Comparison of ENCODE assay signal across 8 mouse cellular contexts in the genomic region with DNA sequence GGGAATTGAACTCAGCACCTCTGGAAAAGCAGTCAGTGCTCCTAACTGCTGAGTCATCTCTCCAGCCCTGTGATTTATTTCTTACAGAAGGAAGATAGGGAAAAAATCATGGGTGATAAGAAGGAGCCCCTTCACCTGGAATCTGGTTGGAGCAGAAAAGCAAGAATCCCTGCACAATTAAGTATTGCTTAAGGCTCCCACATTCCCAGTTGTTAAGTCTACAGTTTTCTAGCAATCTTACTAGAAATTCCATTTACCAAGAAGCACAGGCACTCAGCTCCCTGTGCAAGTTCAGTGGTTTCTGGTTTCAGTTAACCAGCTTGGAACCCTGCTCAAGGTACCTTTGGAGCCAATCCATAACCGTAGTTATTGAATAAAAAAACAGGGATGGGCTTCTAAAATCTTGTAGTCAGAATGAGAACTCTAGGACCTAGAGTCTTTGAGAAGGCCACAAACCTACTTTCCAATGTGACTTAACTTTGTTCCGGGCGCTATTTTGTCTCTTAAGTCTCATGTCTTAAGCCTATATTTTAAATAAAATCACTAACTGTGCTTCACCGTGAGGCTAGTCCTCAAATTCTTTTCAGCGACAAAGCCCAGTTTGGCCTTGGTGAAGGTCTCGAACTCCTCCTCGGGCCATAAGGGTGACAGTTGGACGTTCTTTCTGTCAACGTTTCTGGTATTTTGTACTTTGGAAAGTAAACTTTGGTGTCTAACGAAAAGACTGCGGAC. TPM values are rescaled to one million over a fixed set of nuclear protein-coding genes. Genes with fewer than 3 reads are reported as not detected.
DNase-seq lines count a peak whose midpoint lies in the region; ATAC-seq lines count a peak whose summit lies in the region.

No protein-coding gene starts in this region.

- intact Hi-C loops in heart, postnatal 10 days (cut with DNase I) = loop anchor here (5.0 kb wide), 1 partner anchor 60 kb away; no protein-coding TSS in a partner anchor

- H3K9ac ChIP-seq in heart, embryonic 16.5 days (ENCODE audit: low read length) = peak overlapping the region; percentile 63
- peak overlapping the region; percentile 2; the same call in 1 of the 2 replicates for H3K9ac ChIP-seq in hindbrain, embryonic 16.5 days (ENCODE audit: low read depth, low read length)
- H3K9ac ChIP-seq in midbrain, embryonic 12.5 days (replicated peaks) = no peak overlapping the region

- peaks cover 13% of the 10 kb centered on the region for H3K4me1 ChIP-seq in heart, embryonic 16.5 days (ENCODE audit: control insufficient read depth, insufficient read depth, low read length)
- peaks cover 12% of the 10 kb centered on the region for H3K4me1 ChIP-seq in hindbrain, embryonic 16.5 days (ENCODE audit: control insufficient read depth, insufficient read depth, low read depth, low read length)
- peaks cover 16% of the 10 kb centered on the region for H3K4me1 ChIP-seq in midbrain, embryonic 12.5 days

- no peaks in the 10 kb centered on the region for H3K9me3 ChIP-seq in heart, embryonic 16.5 days (replicated peaks; ENCODE audit: control insufficient read depth, low read length)
- H3K9me3 ChIP-seq in hindbrain, embryonic 16.5 days (ENCODE audit: control insufficient read depth, low read length) = no peaks in the 10 kb centered on the region
- no peaks in the 10 kb centered on the region for H3K9me3 ChIP-seq in midbrain, embryonic 12.5 days

- H3K27ac ChIP-seq in heart, embryonic 16.5 days (ENCODE audit: low read length) = peak overlapping the region; percentile 81
- no peak overlapping the region; the same call in 1 of the 2 replicates for H3K27ac ChIP-seq in hindbrain, embryonic 16.5 days (ENCODE audit: low read depth, low read length)
- H3K27ac ChIP-seq in midbrain, embryonic 12.5 days (replicated peaks) = no peak overlapping the region

- ATAC-seq in heart, embryonic 16.5 days (replicated peaks; ENCODE audit: extremely low read depth, insufficient read depth, low FRiP score) = no peak
- no peak for ATAC-seq in hindbrain, embryonic 16.5 days
- no peak for ATAC-seq in midbrain, embryonic 12.5 days (ENCODE audit: low FRiP score, low read depth)

- H3K4me3 ChIP-seq in heart, embryonic 16.5 days (ENCODE audit: low read length) = peak overlapping the region; percentile 66
- peak overlapping the region; percentile 67 for H3K4me3 ChIP-seq in hindbrain, embryonic 16.5 days (ENCODE audit: low read length)
- peak overlapping the region; percentile 55 for H3K4me3 ChIP-seq in midbrain, embryonic 12.5 days

- no peak for DNase-seq in heart, postnatal 10 days
- peak; percentile 17 for DNase-seq in adipocyte (ENCODE audit: low spot score)
- no peak for DNase-seq in gastrocnemius, postnatal 4 days (ENCODE audit: low spot score in 2 of 2)
- DNase-seq in cerebellum, adult 9-10 months = no peak
- no peak for DNase-seq in thymus, postnatal 14 days

- 28% methylated on average over 11 of the region's 11 CpGs for WGBS in heart, embryonic 16.5 days
- 41% methylated on average over 11 of the region's 11 CpGs for WGBS in hindbrain, embryonic 16.5 days
- 43% methylated on average over 11 of the region's 11 CpGs for WGBS in midbrain, embryonic 12.5 days

- peak overlapping the region; percentile 78 for H3K4me2 ChIP-seq in heart, embryonic 16.5 days (ENCODE audit: low read depth, low read length)
- peak overlapping the region; percentile 83 for H3K4me2 ChIP-seq in hindbrain, embryonic 16.5 days (ENCODE audit: low read length)
- H3K4me2 ChIP-seq in midbrain, embryonic 12.5 days (replicated peaks) = peak overlapping the region; percentile 75

- H3K36me3 ChIP-seq in heart, embryonic 16.5 days (ENCODE audit: control insufficient read depth, insufficient read depth) = no peaks in the 10 kb centered on the region
- H3K36me3 ChIP-seq in hindbrain, embryonic 16.5 days (ENCODE audit: control insufficient read depth, insufficient read depth, low read length) = no peaks in the 10 kb centered on the region
- H3K36me3 ChIP-seq in midbrain, embryonic 12.5 days = no peaks in the 10 kb centered on the region

- H3K27me3 ChIP-seq in heart, embryonic 16.5 days (ENCODE audit: control insufficient read depth, insufficient read depth, low read length) = no peaks in the 10 kb centered on the region
- H3K27me3 ChIP-seq in hindbrain, embryonic 16.5 days (replicated peaks; ENCODE audit: control insufficient read depth, insufficient read depth, low read length) = no peaks in the 10 kb centered on the region
- H3K27me3 ChIP-seq in midbrain, embryonic 12.5 days = peaks cover 3% of the 10 kb centered on the region

RNA-seq across cellular contexts. Expression of gene Gm2a, which starts 1.0 kb away (rescaled TPM):
- 36.7 and 38.5 TPM in 2 replicates for polyA plus RNA-seq in heart, embryonic 16.5 days (2015; fragmentation: Nextera tagmentation; extraction: Ambion mirVana)
- total RNA-seq in heart, postnatal 10 days (2021) = 10 to 100 TPM; 12.7 to 13.5 TPM
- polyA plus RNA-seq in hindbrain, embryonic 16.5 days (2015; fragmentation: Nextera tagmentation; extraction: Ambion mirVana) = 39.0 and 45.8 TPM in 2 replicates
- polyA plus RNA-seq in midbrain, embryonic 12.5 days (2016; fragmentation: Nextera tagmentation; extraction: Ambion mirVana) = 12.8 and 14.0 TPM in 2 replicates
- 10 to 100 TPM; 15.4 to 15.8 TPM for total RNA-seq in gastrocnemius, postnatal 4 days (2021)

RNA-seq across cellular contexts. Expression of gene Ccdc69, which starts 19.0 kb away (rescaled TPM):
- polyA plus RNA-seq in heart, embryonic 16.5 days (2015; fragmentation: Nextera tagmentation; extraction: Ambion mirVana) = 22.6 and 25.1 TPM in 2 replicates
- 10 to 100 TPM in 1 of 2 experiments, 1 to 10 TPM in 1; 9.2 to 11.5 TPM for total RNA-seq in heart, postnatal 10 days (2021)
- 0.50 and 1.00 TPM in 2 replicates for polyA plus RNA-seq in hindbrain, embryonic 16.5 days (2015; fragmentation: Nextera tagmentation; extraction: Ambion mirVana)
- polyA plus RNA-seq in midbrain, embryonic 12.5 days (2016; fragmentation: Nextera tagmentation; extraction: Ambion mirVana) = 0.25 TPM in 1 of 2 replicates, not detected in the other
- total RNA-seq in gastrocnemius, postnatal 4 days (2021) = 10 to 100 TPM; 13.2 to 17.9 TPM

RNA-seq across cellular contexts. Expression of gene Slc36a3, which starts 54.6 kb away (rescaled TPM):
- polyA plus RNA-seq in heart, embryonic 16.5 days (2015; fragmentation: Nextera tagmentation; extraction: Ambion mirVana) = not detected in 2 replicates
- total RNA-seq in heart, postnatal 10 days (2021) = not detected
- not detected in 2 replicates for polyA plus RNA-seq in hindbrain, embryonic 16.5 days (2015; fragmentation: Nextera tagmentation; extraction: Ambion mirVana)
- polyA plus RNA-seq in midbrain, embryonic 12.5 days (2016; fragmentation: Nextera tagmentation; extraction: Ambion mirVana) = not detected in 2 replicates
- total RNA-seq in gastrocnemius, postnatal 4 days (2021) = not detected

Comparison
In these comparisons a context has a peak if more than half of its experiments do, and no peak if none do; other contexts are left out.
1. RNA of gene Ccdc69, which starts 19.0 kb away (polyA plus RNA-seq): 22.6 to 25.1 TPM in heart, embryonic 16.5 days; 0.50 to 1.00 TPM in hindbrain, embryonic 16.5 days and 0.25 TPM in midbrain, embryonic 12.5 days; every median in the first group is over 10 times any median in the second.
2. Peak in every context shown above with its lines, with median percentiles within 50 percentile points of each other: H3K4me2 ChIP-seq and H3K4me3 ChIP-seq.